Mouse (Mus musculus): ENCODE measurements around the gene Cabp2.

- TF ChIP-seq CTCF (IDR thresholded peaks at IDR 0.05; ENCODE audit: low read depth, low read length) (no peak), POLR2A (IDR thresholded peaks at IDR 0.05; ENCODE audit: insufficient read depth, low read length) (no peak), EP300 (IDR thresholded peaks at IDR 0.05; ENCODE audit: insufficient read depth, low read depth, low read length) (no peak)
Observed at GRCm38 (mm10) chr19:4083316-4083715, 1.9 kb downstream of the Cabp2 start.
